Mouse (Mus musculus) CD8-positive naive resting alpha-beta T cell, adult 2 months (primary cell): Measurements from ENCODE around the gene Olfr470.
"Not testable (repeated sequence)": the region's sequence is repeated elsewhere in the genome, so short reads cannot be mapped to it uniquely, and the experiment has no call there.

Source experiments
- DNase-seq, 2 experiments: peaks; one replicate each; pipeline ENCODE4 v3.0.0; 2022; ENCODE audit warnings: low read depth in 2 of 2, low spot score in 2 of 2

Gene Olfr470

GRCm38 (mm10) chr7:107847390-107847789, at the start of gene Olfr470:
Gene Olfr470 (minus strand): TSS chr7:107847490.
- not testable (repeated sequence) for DNase-seq

DNA sequence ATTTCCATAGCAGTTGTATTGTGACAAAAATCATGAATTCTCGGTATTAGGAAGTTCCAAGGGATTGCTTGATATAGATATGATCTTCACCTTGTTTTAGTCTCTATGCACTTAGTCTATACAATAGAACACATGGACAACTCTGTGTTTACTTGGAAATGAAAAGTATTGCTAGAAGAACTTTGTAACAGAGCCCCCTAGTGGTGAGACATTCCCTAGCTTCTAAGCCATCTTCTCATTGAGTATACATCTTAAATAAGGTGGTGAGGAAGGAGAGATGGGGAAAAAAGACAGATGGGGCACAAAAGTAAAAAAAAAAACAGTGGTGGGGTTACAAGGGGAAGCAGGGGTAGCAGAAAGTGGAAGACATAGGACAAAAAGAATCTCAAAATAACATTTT, 5.6 kb downstream of the Olfr470 start:
- no peak for DNase-seq

GRCm38 (mm10) chr7:107825441-107825840, 21.8 kb downstream of the Olfr470 start, which contains the start of gene Olfr469:
Gene Olfr469 (minus strand): TSS chr7:107825541.
- not testable (repeated sequence) for DNase-seq

GRCm38 (mm10) chr7:107823867-107824266, 23.4 kb downstream of the Olfr470 start:
- not testable (repeated sequence) for DNase-seq

DNA sequence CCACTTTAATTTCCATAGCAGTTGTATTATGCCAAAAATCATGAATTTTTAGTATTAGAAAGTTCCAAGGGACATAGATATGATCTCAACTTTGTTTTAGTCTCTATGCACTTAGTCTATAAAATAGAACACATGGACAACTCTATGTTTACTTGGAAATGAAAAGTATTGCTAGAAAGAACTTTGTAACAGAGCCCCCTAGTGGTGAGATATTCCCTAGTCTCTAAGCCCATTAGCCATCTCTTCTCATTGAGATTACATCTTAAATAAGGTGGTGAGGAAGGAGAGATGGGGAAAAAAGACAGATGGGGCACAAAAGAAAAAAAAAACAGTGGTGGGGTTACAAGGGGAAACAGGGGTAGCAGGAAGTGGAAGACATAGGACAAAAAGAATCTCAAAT, 27.8 kb downstream of the Olfr470 start:
- no peak for DNase-seq

GRCm38 (mm10) chr7:107811963-107812362, 35.3 kb downstream of the Olfr470 start, which contains the start of gene Olfr467:
Gene Olfr467 (plus strand): TSS chr7:107812263.
- no peak for DNase-seq

- no peak for DNase-seq
Observed at GRCm38 (mm10) chr7:107802138-107802537, 45.2 kb downstream of the Olfr470 start.

DNA sequence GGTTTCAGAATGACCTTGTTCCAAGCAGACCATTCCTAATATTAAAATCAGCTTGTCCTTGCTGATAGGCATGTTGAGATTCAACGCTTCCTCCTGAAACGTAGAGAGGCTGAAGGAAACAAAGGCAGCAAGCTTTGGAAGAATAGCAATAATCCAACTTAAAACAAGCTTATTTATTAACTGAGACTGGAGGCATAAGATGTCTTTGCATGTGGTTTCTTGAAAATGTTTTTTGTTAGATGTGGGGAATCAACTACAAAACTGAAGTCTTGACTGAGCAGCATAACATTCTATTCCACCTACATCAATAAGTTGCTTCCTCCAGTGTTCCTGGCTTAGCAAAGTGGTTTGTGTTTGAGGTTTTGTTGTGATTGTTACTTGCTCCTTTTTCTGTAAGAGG, 46.2 kb downstream of the Olfr470 start, which contains the start of gene Ovch2:
Gene Ovch2, minus strand, starts transcription at position 101 of the 400 bp plus-strand sequence.
- no peak for DNase-seq

GRCm38 (mm10) chr7:107796500-107796899, 50.8 kb downstream of the Olfr470 start:
- DNase-seq = no peak
